Mouse (Mus musculus): ENCODE data around the gene Hmbs. TPM values are rescaled to one million over a fixed set of nuclear protein-coding genes. Genes with fewer than 3 reads are reported as not detected.
"Not testable (repeated sequence)": the region's sequence is repeated elsewhere in the genome, so short reads cannot be mapped to it uniquely, and the experiment has no call there.

The Hmbs gene
- polyA plus RNA-seq, 1 experiment from 2014 or later, result 1,388 TPM

DNA sequence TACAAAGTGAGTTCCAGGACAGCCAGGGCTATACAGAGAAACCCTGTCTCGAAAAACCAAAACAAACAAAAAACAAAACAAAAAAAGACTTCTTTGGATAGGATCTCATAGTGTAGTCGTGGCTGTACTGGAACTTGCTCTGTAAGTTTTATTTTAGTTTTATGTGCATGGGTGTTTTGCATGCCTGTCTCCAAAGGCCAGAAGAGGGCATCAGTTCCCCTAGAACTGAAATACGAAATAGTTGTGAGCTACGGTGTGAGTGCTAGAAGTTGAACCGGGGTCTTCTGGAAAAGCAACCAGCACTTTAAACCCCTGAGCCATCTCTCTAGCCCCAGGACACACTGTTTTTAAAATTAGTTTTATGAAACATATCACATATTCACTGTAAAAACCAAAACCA, 5.5 kb downstream of the Hmbs start:
- Histone ChIP-seq H3K27ac (ENCODE audit: low read length) (peak overlapping the region; percentile 99), H3K9me3 (replicated peaks; ENCODE audit: control insufficient read depth, low read length) (no peaks in the 10 kb centered on the region), H3K4me2 (ENCODE audit: low read depth, low read length) (peak overlapping the region; percentile 79), H3K36me3 (ENCODE audit: control insufficient read depth, insufficient read depth) (peaks cover 63% of the 10 kb centered on the region), H3K9ac (ENCODE audit: low read depth, low read length) (peak overlapping the region; percentile 96), H3K27me3 (ENCODE audit: control insufficient read depth, insufficient read depth, low read depth, low read length) (no peaks in the 10 kb centered on the region), H3K4me1 (ENCODE audit: control insufficient read depth, low read depth, low read length) (peaks cover 31% of the 10 kb centered on the region), H3K4me3 (ENCODE audit: low read depth, low read length) (peak overlapping the region; percentile 85)
- 67% methylated on average over 5 of the region's 5 CpGs for WGBS (ENCODE audit: insufficient replicate concordance)
- no peak for ATAC-seq (ENCODE audit: low read depth)

DNA sequence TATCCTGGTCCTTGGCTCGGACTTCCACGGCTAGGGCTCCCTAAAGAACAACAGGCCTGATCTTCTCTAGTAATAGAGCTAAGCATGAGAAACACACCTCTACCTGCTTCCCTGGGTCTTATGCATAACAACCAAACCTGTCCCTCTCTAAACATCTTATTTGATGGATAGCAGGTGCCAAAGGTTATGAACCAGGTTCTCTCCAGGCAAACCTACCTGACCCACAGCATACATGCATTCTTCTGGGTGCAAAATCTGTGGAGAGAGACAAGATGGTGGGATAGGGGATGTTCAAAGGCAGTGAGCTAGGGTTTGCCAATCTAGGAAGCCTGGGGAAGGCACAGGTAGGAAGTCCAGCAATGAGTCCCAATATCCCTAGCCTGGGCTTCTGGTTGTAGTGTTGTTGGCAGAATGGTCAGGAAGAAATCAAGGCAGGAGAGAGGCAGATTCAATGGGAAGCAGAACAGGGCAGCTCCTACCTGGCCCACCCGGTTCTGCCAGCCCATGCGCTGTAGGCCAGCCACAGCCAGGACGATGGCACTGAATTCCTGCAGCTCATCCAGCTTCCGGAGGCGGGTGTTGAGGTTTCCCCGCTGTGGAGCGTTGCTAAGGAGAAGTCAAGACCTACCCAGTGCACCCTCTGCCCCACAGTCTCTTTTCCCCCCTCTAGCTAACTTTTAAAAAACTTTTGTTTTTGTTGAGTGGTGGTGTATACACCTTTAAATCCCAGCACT, 6.4 kb downstream of the Hmbs start:
- Histone ChIP-seq H3K36me3 (ENCODE audit: control insufficient read depth, insufficient read depth) (peaks cover 72% of the 10 kb centered on the region), H3K4me3 (ENCODE audit: low read depth, low read length) (peak overlapping the region; percentile 85), H3K27ac (ENCODE audit: low read length) (peak overlapping the region; percentile 99)

DNA sequence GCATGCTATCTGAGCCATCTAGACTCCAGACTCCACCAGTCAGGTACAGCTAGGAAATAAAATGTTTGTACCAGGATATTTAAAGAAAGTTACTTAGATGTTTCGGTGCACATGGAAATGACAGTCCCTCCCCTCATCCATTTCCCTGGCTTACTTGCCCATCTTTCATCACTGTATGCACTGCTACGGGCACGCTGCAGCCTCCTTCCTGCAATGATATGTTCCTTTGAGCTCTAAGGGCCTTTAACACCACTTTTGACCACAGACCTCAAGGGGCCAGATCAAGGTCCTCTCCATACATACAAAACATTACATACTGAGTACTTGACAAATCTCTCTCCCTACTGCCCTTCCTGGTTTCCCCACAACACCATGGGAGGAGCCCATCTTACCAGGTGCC, 7.1 kb downstream of the Hmbs start:
- peaks cover 75% of the 10 kb centered on the region for H3K36me3 ChIP-seq (ENCODE audit: control insufficient read depth, insufficient read depth)
- peaks cover 28% of the 10 kb centered on the region for H3K4me1 ChIP-seq (ENCODE audit: control insufficient read depth, low read depth, low read length)
- H3K27ac ChIP-seq (ENCODE audit: low read length), result peak overlapping the region; percentile 99
- no peak for ATAC-seq (ENCODE audit: low read depth)
- WGBS (ENCODE audit: insufficient replicate concordance), result 37% methylated on average over 3 of the region's 3 CpGs
- peak overlapping the region; percentile 96 for H3K9ac ChIP-seq (ENCODE audit: low read depth, low read length)
- peak overlapping the region; percentile 85 for H3K4me3 ChIP-seq (ENCODE audit: low read depth, low read length)
- no peaks in the 10 kb centered on the region for H3K9me3 ChIP-seq (replicated peaks; ENCODE audit: control insufficient read depth, low read length)
- peak overlapping the region; percentile 79 for H3K4me2 ChIP-seq (ENCODE audit: low read depth, low read length)
- H3K27me3 ChIP-seq (ENCODE audit: control insufficient read depth, insufficient read depth, low read depth, low read length), result no peaks in the 10 kb centered on the region

More for the DNA sequence above, 6.4 kb downstream of the Hmbs start:
- H3K4me1 ChIP-seq (ENCODE audit: control insufficient read depth, low read depth, low read length), result peaks cover 33% of the 10 kb centered on the region
- 71% methylated on average over 9 of the region's 9 CpGs for WGBS (ENCODE audit: insufficient replicate concordance)
- ATAC-seq (ENCODE audit: low read depth), result no peak
- no peaks in the 10 kb centered on the region for H3K27me3 ChIP-seq (ENCODE audit: control insufficient read depth, insufficient read depth, low read depth, low read length)
- H3K9me3 ChIP-seq (replicated peaks; ENCODE audit: control insufficient read depth, low read length), result no peaks in the 10 kb centered on the region
- H3K9ac ChIP-seq (ENCODE audit: low read depth, low read length), result peak overlapping the region; percentile 96
- H3K4me2 ChIP-seq (ENCODE audit: low read depth, low read length), result peak overlapping the region; percentile 79

DNA sequence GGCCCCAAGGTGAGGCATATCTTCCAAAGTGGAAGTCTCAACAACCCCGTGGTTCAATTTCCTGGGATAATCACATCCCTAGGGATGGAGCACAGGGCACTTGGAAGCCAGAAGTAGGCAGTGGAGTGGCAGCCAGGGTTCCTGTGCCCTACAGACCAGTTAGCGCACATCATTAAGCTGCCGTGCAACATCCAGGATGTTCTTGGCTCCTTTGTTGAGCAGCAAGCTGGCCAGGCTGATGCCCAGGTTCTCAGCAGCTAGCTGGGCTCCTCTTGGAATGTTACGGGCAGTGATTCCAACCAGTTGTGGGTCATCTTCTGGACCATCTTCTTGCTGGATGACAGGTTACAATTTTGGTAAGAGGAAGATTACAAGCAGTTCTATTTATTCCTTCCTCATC, 7.5 kb downstream of the Hmbs start:
- Histone ChIP-seq H3K4me2 (ENCODE audit: low read depth, low read length) (peak overlapping the region; percentile 79), H3K9ac (ENCODE audit: low read depth, low read length) (peak overlapping the region; percentile 96), H3K36me3 (ENCODE audit: control insufficient read depth, insufficient read depth) (peaks cover 77% of the 10 kb centered on the region), H3K4me3 (ENCODE audit: low read depth, low read length) (peak overlapping the region; percentile 85), H3K4me1 (ENCODE audit: control insufficient read depth, low read depth, low read length) (peaks cover 28% of the 10 kb centered on the region), H3K27ac (ENCODE audit: low read length) (peak overlapping the region; percentile 99)
- not testable (repeated sequence) for H3K27me3 ChIP-seq (ENCODE audit: control insufficient read depth, insufficient read depth, low read depth, low read length); H3K9me3 ChIP-seq (replicated peaks; ENCODE audit: control insufficient read depth, low read length); ATAC-seq (ENCODE audit: low read depth)
- 24% methylated on average over 4 of the region's 4 CpGs for WGBS (ENCODE audit: insufficient replicate concordance)

DNA sequence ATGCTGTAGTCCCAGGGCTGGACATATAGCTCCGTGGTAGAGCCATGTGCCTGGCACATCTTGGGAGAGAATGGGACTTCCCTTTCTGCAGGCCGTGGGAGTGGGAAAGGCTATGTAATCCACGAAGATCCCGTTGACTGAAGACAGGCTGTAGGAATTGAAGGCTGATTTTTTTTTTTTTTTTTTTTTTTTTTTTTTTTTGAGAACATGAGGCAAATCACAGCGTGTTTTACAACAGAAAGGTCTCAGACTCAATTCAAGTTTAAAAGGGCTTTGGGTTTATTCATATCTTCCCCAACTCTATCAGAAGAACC, 8.0 kb downstream of the Hmbs start:
- no peaks in the 10 kb centered on the region for H3K9me3 ChIP-seq (replicated peaks; ENCODE audit: control insufficient read depth, low read length)
- no peak for ATAC-seq (ENCODE audit: low read depth)
- H3K27ac ChIP-seq (ENCODE audit: low read length), result peak overlapping the region; percentile 99
- H3K27me3 ChIP-seq (ENCODE audit: control insufficient read depth, insufficient read depth, low read depth, low read length), result no peaks in the 10 kb centered on the region
- H3K4me2 ChIP-seq (ENCODE audit: low read depth, low read length), result peak overlapping the region; percentile 79
- peaks cover 74% of the 10 kb centered on the region for H3K36me3 ChIP-seq (ENCODE audit: control insufficient read depth, insufficient read depth)
- peak overlapping the region; percentile 85 for H3K4me3 ChIP-seq (ENCODE audit: low read depth, low read length)
- peaks cover 28% of the 10 kb centered on the region for H3K4me1 ChIP-seq (ENCODE audit: control insufficient read depth, low read depth, low read length)
- peak overlapping the region; percentile 96 for H3K9ac ChIP-seq (ENCODE audit: low read depth, low read length)
- under 1% methylated on average over 5 of the region's 5 CpGs for WGBS (ENCODE audit: insufficient replicate concordance)

DNA sequence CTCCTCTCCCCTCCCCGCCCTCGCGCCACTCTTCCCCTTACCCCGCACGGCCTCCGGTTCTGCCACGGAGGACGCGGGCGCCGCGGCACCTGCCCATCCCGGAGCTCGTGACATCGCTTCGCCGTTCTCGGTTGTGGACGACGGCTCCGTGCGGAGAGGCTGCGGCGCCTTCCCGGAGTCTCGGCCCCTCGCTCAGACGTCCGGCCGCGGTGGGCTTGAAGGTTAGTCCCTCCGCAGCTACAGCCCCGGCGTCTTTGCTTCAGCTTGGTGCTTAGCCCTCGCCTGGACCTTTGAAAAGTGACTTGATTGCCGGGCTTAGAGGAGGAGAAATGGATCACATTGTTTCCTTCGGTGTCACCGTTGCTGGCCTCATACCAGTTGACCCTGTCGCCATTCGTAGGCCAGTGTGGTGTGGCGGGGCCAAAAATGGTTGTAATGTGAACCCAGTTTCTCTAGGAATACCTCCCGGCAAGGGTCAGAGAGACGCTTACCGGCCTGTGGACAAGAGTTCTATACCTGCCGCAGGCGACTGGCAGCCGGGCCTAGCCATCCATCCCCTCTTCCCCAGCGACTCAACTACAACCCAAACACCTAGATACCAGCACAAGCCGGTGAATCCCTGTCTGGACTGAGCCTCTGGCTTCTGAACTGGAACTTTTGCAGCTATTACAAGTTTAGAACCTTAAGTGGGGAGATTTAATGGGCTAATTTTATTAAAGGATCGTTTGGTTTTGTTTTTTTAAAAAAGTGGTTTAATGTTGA, 8.5 kb downstream of the Hmbs start:
- Histone ChIP-seq H3K4me2 (ENCODE audit: low read depth, low read length) (peak overlapping the region; percentile 79), H3K27me3 (ENCODE audit: control insufficient read depth, insufficient read depth, low read depth, low read length) (no peaks in the 10 kb centered on the region), H3K4me3 (ENCODE audit: low read depth, low read length) (peak overlapping the region; percentile 85), H3K4me1 (ENCODE audit: control insufficient read depth, low read depth, low read length) (peaks cover 28% of the 10 kb centered on the region), H3K9ac (ENCODE audit: low read depth, low read length) (peak overlapping the region; percentile 96), H3K27ac (ENCODE audit: low read length) (peak overlapping the region; percentile 99), H3K9me3 (replicated peaks; ENCODE audit: control insufficient read depth, low read length) (no peaks in the 10 kb centered on the region), H3K36me3 (ENCODE audit: control insufficient read depth, insufficient read depth) (peaks cover 68% of the 10 kb centered on the region)
- WGBS (ENCODE audit: insufficient replicate concordance), result 0% methylated on average over 47 of the region's 50 CpGs
- peak; percentile 1 for ATAC-seq (ENCODE audit: low read depth)

DNA sequence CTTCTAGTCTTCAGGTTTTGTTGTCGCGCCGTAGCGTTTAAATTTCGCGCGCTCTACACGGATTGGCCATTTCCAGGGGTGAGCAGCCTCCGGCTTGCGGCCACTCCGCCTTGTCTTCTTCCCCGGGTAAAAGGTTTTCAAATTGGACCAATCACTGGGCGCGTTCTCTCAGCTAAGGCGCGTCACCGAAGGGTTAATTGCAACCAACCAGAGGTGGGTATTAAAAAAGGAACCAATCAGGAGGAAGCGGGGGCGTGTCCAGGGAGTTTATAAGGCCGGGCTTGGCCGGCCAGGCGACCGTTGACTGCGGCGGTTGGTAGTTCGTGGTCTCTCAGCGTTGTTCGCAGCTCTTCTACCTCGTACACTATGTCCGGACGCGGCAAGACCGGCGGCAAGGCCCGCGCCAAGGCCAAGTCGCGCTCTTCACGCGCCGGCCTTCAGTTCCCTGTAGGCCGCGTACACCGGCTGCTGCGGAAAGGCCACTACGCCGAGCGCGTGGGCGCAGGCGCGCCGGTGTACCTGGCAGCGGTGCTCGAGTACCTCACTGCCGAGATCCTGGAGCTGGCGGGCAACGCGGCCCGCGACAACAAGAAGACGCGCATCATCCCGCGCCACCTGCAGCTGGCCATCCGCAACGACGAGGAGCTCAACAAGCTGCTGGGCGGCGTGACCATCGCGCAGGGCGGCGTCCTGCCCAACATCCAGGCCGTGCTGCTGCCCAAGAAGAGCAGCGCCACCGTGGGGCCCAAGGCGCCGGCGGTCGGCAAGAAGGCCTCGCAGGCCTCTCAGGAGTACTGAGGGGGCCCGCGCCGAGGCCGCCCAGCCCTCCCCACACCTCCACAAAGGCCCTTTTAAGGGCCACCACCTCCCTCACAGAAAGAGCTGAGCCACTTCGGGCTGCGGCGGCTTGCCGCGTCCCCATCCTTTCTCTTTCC, 9.4 kb downstream of the Hmbs start, which contains the start of gene H2afx:
TSS of gene H2afx (plus strand) at position 299 of the 935 bp plus-strand sequence.
- Histone ChIP-seq H3K36me3 (ENCODE audit: control insufficient read depth, insufficient read depth) (peaks cover 65% of the 10 kb centered on the region), H3K9ac (ENCODE audit: low read depth, low read length) (peak within 1 kb of the TSS; percentile 96), H3K4me1 (ENCODE audit: control insufficient read depth, low read depth, low read length) (peaks cover 28% of the 10 kb centered on the region), H3K4me3 (ENCODE audit: low read depth, low read length) (peak within 1 kb of the TSS; percentile 85), H3K27me3 (ENCODE audit: control insufficient read depth, insufficient read depth, low read depth, low read length) (no peaks in the 10 kb centered on the region), H3K4me2 (ENCODE audit: low read depth, low read length) (peak within 1 kb of the TSS; percentile 79), H3K9me3 (replicated peaks; ENCODE audit: control insufficient read depth, low read length) (no peaks in the 10 kb centered on the region), H3K27ac (ENCODE audit: low read length) (peak within 1 kb of the TSS; percentile 99)
- WGBS (ENCODE audit: insufficient replicate concordance), result under 1% methylated on average over 88 of the region's 91 CpGs
- peak; percentile 87 for ATAC-seq (ENCODE audit: low read depth)

DNA sequence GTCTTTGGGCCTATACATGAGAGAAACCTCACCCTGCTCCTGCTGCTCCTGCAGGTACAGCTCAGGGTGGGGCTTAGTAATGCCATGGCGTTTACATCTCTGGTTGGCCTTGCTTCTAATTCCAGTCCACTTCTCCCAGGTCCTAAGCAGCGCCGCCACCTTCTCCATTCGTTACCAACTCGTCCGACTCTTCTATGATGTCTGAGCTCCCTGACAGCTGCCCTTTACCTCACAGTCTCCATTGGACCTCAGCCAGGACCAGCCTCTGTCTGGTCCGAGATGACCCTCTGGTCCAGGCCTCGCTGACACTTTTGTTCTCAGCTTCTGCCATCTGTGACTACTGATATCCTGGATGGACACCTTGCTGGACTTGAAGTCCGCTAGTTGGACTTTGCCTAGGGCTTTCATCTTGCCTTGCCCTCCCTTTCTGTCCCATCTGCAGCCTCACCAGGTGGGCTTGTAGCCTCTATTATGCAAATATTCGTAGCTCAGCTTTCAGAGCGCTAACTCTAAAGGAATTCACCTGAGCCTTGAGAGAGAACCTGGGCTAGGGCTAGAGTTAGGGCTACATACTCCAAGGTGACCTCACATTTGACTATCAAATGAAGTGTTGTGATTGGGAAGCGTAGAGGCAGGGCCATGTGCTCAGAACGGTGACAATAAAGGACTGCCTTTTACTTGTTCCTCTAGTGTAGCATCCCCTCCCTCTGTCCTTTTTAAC, 10.9 kb downstream of the Hmbs start:
- 93% methylated on average over 13 of the region's 13 CpGs for WGBS (ENCODE audit: insufficient replicate concordance)
- H3K9ac ChIP-seq (ENCODE audit: low read depth, low read length), result peak overlapping the region; percentile 52
- peak overlapping the region; percentile 59 for H3K4me3 ChIP-seq (ENCODE audit: low read depth, low read length)

More for the DNA sequence above, 10.9 kb downstream of the Hmbs start:
- Histone ChIP-seq H3K36me3 (ENCODE audit: control insufficient read depth, insufficient read depth) (peaks cover 54% of the 10 kb centered on the region), H3K27me3 (ENCODE audit: control insufficient read depth, insufficient read depth, low read depth, low read length) (no peaks in the 10 kb centered on the region), H3K4me2 (ENCODE audit: low read depth, low read length) (peak overlapping the region; percentile 61), H3K9me3 (replicated peaks; ENCODE audit: control insufficient read depth, low read length) (no peaks in the 10 kb centered on the region), H3K4me1 (ENCODE audit: control insufficient read depth, low read depth, low read length) (peaks cover 28% of the 10 kb centered on the region), H3K27ac (ENCODE audit: low read length) (peak overlapping the region; percentile 88)
- no peak for ATAC-seq (ENCODE audit: low read depth)

Measured in liver, embryonic 16.5 days (tissue).